Mouse (Mus musculus): ENCODE measurements at regions not wholly inside any gene's neighbourhood (a gene's known extent, or its start where the extent isn't known, plus 50 kb on each side); places are given as distances from the start of the nearest gene placed in this dataset.

- Histone ChIP-seq H3K4me1 (ENCODE audit: control insufficient read depth, insufficient read depth, low read length) (no peaks in the 10 kb centered on the region), H3K9ac (ENCODE audit: low read length) (no peak overlapping the region), H3K9me3 (replicated peaks; ENCODE audit: control insufficient read depth, low read length) (no peaks in the 10 kb centered on the region), H3K36me3 (ENCODE audit: control insufficient read depth, insufficient read depth, low read length) (no peaks in the 10 kb centered on the region), H3K27me3 (replicated peaks; ENCODE audit: control insufficient read depth, insufficient read depth, low read length) (no peaks in the 10 kb centered on the region), H3K4me2 (ENCODE audit: low read length) (no peak overlapping the region), H3K4me3 (ENCODE audit: low read depth, low read length) (no peak overlapping the region), H3K27ac (ENCODE audit: low read depth, low read length) (no peak overlapping the region)
- ATAC-seq = no peak
- WGBS = 64% methylated on average over 11 of the region's 11 CpGs
- DNase-seq (ENCODE audit: low spot score) = no peak
Observed at GRCm38 (mm10) chr8:33985430-33985977, 126.0 kb downstream of the Gm10131 start.

- Histone ChIP-seq H3K4me2 (ENCODE audit: low read length) (no peak overlapping the region), H3K4me3 (ENCODE audit: low read depth, low read length) (no peak overlapping the region), H3K9ac (ENCODE audit: low read length) (no peak overlapping the region), H3K27ac (ENCODE audit: low read depth, low read length) (no peak overlapping the region), H3K36me3 (ENCODE audit: control insufficient read depth, insufficient read depth, low read length) (no peaks in the 10 kb centered on the region), H3K27me3 (replicated peaks; ENCODE audit: control insufficient read depth, insufficient read depth, low read length) (no peaks in the 10 kb centered on the region), H3K9me3 (replicated peaks; ENCODE audit: control insufficient read depth, low read length) (no peaks in the 10 kb centered on the region), H3K4me1 (ENCODE audit: control insufficient read depth, insufficient read depth, low read length) (no peaks in the 10 kb centered on the region)
- ATAC-seq = no peak
- 82% methylated on average over 4 of the region's 4 CpGs for WGBS
- DNase-seq (ENCODE audit: low spot score) = no peak
Observed at GRCm38 (mm10) chr8:33981629-33982028, 129.9 kb downstream of the Gm10131 start.

DNA sequence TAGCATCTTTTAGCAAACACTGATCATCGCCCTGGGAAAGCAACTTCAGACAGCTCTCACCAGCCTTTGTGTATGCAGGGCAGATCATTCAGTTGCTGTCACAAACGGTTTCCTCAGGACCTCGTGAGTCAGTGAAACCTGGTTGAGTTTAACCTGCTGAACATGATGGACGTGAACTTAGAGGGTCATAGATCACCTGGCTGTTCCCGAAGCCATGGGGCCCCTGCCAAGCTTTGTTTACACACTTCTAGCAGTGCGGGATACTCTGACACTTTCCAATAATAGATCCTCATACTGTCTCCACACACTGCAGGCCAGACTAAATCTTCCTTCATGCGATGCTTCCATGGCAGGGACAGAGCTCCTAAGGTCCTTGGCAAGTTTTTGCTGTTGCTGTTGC, 130.5 kb downstream of the Gm10131 start:
- H3K9me3 ChIP-seq (replicated peaks; ENCODE audit: control insufficient read depth, low read length) = no peaks in the 10 kb centered on the region
- no peak overlapping the region for H3K27ac ChIP-seq (ENCODE audit: low read depth, low read length)
- WGBS = 87% methylated on average over 7 of the region's 7 CpGs
- H3K4me1 ChIP-seq (ENCODE audit: control insufficient read depth, insufficient read depth, low read length) = no peaks in the 10 kb centered on the region
- no peak overlapping the region for H3K4me2 ChIP-seq (ENCODE audit: low read length)
- DNase-seq (ENCODE audit: low spot score) (no peak), ATAC-seq (no peak)
- no peak overlapping the region for H3K9ac ChIP-seq (ENCODE audit: low read length)
- H3K27me3 ChIP-seq (replicated peaks; ENCODE audit: control insufficient read depth, insufficient read depth, low read length) = no peaks in the 10 kb centered on the region
- H3K36me3 ChIP-seq (ENCODE audit: control insufficient read depth, insufficient read depth, low read length) = no peaks in the 10 kb centered on the region
- H3K4me3 ChIP-seq (ENCODE audit: low read depth, low read length) = no peak overlapping the region

All from forebrain, embryonic 14.5 days (tissue).